Mouse (Mus musculus): ENCODE results near the gene Gm45021.

DNA sequence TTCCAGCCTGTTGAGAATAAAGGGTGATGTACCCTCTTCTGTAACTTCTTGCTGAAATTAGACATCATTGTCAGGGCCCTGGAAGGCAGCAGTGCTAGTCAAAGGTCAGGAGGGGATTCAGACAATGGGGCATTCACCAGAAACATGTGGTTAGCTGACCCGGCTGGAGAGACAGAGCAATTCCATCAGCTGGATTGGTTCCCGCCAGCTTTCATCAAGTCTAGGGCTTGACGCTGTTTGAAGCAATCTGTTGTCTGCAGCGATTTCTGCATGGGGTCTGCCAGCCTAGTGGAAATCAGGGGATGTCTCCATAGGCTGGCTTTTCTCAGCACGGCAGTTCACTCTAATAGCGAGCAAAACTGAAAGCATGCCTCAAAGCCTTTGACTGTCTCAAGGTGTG lies 47.1 kb downstream of the Gm45021 start:
- TF ChIP-seq GATA1 (IDR thresholded peaks at IDR 0.05; ENCODE audit: low read length) (no peak), TAL1 (IDR thresholded peaks at IDR 0.05; ENCODE audit: low read length) (no peak)
